Mouse (Mus musculus) frontal cortex, postnatal 25 days (tissue): ENCODE data around the gene Skint7.
"Not testable (repeated sequence)": the region's sequence is repeated elsewhere in the genome, so short reads cannot be mapped to it uniquely, and the experiment has no call there.

Experiments used
- DNase-seq, 2 experiments: peaks; one replicate each; pipeline ENCODE4 v3.0.0; 2022; ENCODE audit warnings: low spot score in 2 of 2

The Skint7 gene

GRCm38 (mm10) chr4:111972623-111973022 lies at the start of gene Skint7:
Gene Skint7 (plus strand): TSS chr4:111972923.
- DNase-seq: no peak

- no peak for DNase-seq
Measured at GRCm38 (mm10) chr4:111961309-111961708, 11.4 kb upstream of the Skint7 start.

- not testable (repeated sequence) for DNase-seq
Measured at GRCm38 (mm10) chr4:111963241-111963640, 9.5 kb upstream of the Skint7 start.

GRCm38 (mm10) chr4:111963669-111964068 lies 9.1 kb upstream of the Skint7 start:
- no peak for DNase-seq

GRCm38 (mm10) chr4:112005969-112006368 lies 33.2 kb downstream of the Skint7 start, which contains the start of gene Skint1:
Gene Skint1 (plus strand): TSS chr4:112006269.
- no peak for DNase-seq
